In genomic region chr7:130837941-130838657, GRCm38 (mm10) we compare ENCODE assay signal across 8 mouse cellular contexts. TPM values are rescaled to one million over a fixed set of nuclear protein-coding genes. Genes with fewer than 3 reads are reported as not detected.
A peak's percentile ranks its signal among the peaks of the same experiment; 100 is the strongest.
DNase-seq lines count a peak whose midpoint lies in the region; ATAC-seq lines count a peak whose summit lies in the region.

No protein-coding gene starts in this region.

- H3K4me3 ChIP-seq in embryonic facial prominence, embryonic 11.5 days (ENCODE audit: low read depth, low read length), result no peak overlapping the region
- no peak overlapping the region for H3K4me3 ChIP-seq in kidney, embryonic 15.5 days (replicated peaks)

- intact Hi-C loops in gastrocnemius, postnatal 14 days (cut with DNase I; ENCODE audit: low total_unique reads), result no loop called here

- H3K4me2 ChIP-seq in embryonic facial prominence, embryonic 11.5 days (ENCODE audit: low read depth, low read length), result no peak overlapping the region
- peak overlapping the region; percentile 34; the same call in 1 of the 2 replicates for H3K4me2 ChIP-seq in kidney, embryonic 15.5 days

- peaks cover 4% of the 10 kb centered on the region; the same call in 1 of the 2 replicates for H3K4me1 ChIP-seq in embryonic facial prominence, embryonic 11.5 days (ENCODE audit: control insufficient read depth, insufficient read depth, low read length)
- peaks cover 53% of the 10 kb centered on the region for H3K4me1 ChIP-seq in kidney, embryonic 15.5 days

- WGBS in embryonic facial prominence, embryonic 11.5 days, result 26% methylated on average over 12 of the region's 12 CpGs
- WGBS in kidney, embryonic 15.5 days, result 20% methylated on average over 12 of the region's 12 CpGs

- peak; percentile 22 for DNase-seq in right cerebral cortex, adult 18-20 months
- no peak for DNase-seq in right cerebral cortex, adult 2 months (ENCODE audit: low spot score in 2 of 2)
- peak; percentile 15 for DNase-seq in embryonic facial prominence, embryonic 11.5 days (ENCODE audit: low spot score)
- DNase-seq in retina, embryonic 14.5 days (ENCODE audit: low spot score), result peak; percentile 97
- DNase-seq in gastrocnemius, postnatal 14 days, result no peak
- DNase-seq in urinary bladder, postnatal 14 days (ENCODE audit: low spot score), result no peak
- no peak for DNase-seq in layer of hippocampus, postnatal 25 days (ENCODE audit: extremely low spot score in 1 of 2, low spot score in 1 of 2)

- H3K27me3 ChIP-seq in embryonic facial prominence, embryonic 11.5 days (ENCODE audit: control insufficient read depth, insufficient read depth, low read length), result no peaks in the 10 kb centered on the region
- H3K27me3 ChIP-seq in kidney, embryonic 15.5 days, result no peaks in the 10 kb centered on the region

- H3K9me3 ChIP-seq in embryonic facial prominence, embryonic 11.5 days (replicated peaks; ENCODE audit: control insufficient read depth, low read length), result no peaks in the 10 kb centered on the region
- H3K9me3 ChIP-seq in kidney, embryonic 15.5 days (replicated peaks), result no peaks in the 10 kb centered on the region

- ATAC-seq in embryonic facial prominence, embryonic 11.5 days (replicated peaks; ENCODE audit: insufficient number of reproducible peaks, low FRiP score, low TSS enrichment, low read depth), result peak; percentile 69; the same call in 1 of the 2 replicates
- peak; percentile 83 for ATAC-seq in kidney, embryonic 15.5 days (replicated peaks; ENCODE audit: low FRiP score)

- H3K27ac ChIP-seq in embryonic facial prominence, embryonic 11.5 days (replicated peaks; ENCODE audit: low read depth, low read length), result 0 out of 2 replicates have a peak overlapping the region, but pooled peaks have one; percentile 1
- H3K27ac ChIP-seq in kidney, embryonic 15.5 days, result peak overlapping the region; percentile 89

- no peak overlapping the region for H3K9ac ChIP-seq in embryonic facial prominence, embryonic 11.5 days (replicated peaks; ENCODE audit: low read length)
- H3K9ac ChIP-seq in kidney, embryonic 15.5 days, result no peak overlapping the region

- no peaks in the 10 kb centered on the region for H3K36me3 ChIP-seq in embryonic facial prominence, embryonic 11.5 days (replicated peaks; ENCODE audit: control insufficient read depth, insufficient read depth, low read depth, low read length)
- H3K36me3 ChIP-seq in kidney, embryonic 15.5 days, result no peaks in the 10 kb centered on the region

RNA-seq across cellular contexts. Expression of gene Plekha1, which starts 27.5 kb away (rescaled TPM):
- 30.5 and 32.7 TPM in 2 replicates for polyA plus RNA-seq in embryonic facial prominence, embryonic 11.5 days (2014; fragmentation: Nextera tagmentation; extraction: Ambion mirVana)
- 76.5 and 80.9 TPM in 2 replicates for polyA plus RNA-seq in kidney, embryonic 15.5 days (2015; fragmentation: Nextera tagmentation; extraction: Ambion mirVana)
- total RNA-seq in gastrocnemius, postnatal 14 days (2021), result 10 to 100 TPM; 23.8 to 29.4 TPM
- 100 to 1,000 TPM in 1 of 2 experiments, 10 to 100 TPM in 1; 89.5 to 108 TPM for total RNA-seq in layer of hippocampus, postnatal 25 days (2021)

Comparison
In these comparisons a context has a peak if more than half of its experiments do, and no peak if none do; other contexts are left out.
1. DNase-seq: peak in right cerebral cortex, adult 18-20 months (single experiment), embryonic facial prominence, embryonic 11.5 days (single experiment) and retina, embryonic 14.5 days (single experiment); none in right cerebral cortex, adult 2 months (0 of 2), gastrocnemius, postnatal 14 days (single experiment), urinary bladder, postnatal 14 days (single experiment) and layer of hippocampus, postnatal 25 days (0 of 2).